17 mouse cellular contexts compared by ENCODE assay signal in the genomic region with DNA sequence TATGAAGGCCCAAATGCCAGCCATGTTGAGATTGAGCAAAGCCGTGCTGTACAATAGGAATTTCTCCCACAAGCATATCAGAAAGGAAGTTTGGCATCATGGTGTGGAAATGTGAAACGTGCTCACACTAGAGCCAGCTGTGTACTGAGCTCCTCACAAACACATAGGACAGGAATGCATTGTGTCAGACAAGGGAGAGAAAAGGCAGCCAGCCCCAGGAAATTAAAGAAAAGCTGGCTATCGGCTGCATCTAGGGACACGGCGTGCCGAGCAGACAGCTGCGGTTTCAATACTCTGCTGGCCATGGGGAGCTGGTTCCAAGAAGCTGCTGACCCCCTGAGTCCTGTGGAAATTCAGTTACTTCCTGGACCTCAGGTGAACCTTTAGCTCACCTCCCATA.
DNase-seq lines count a peak whose midpoint lies in the region; ATAC-seq and TF ChIP-seq lines count a peak whose summit lies in the region.
"Had no signal": no experiment of that assay in that cellular context is flagged by ENCODE, and none has a peak within 500 bp of the region (broad histone marks: within the 10 kb centered on the region; RNA-seq: fewer than 3 reads in every experiment).

No protein-coding gene starts in this region.

- H3K9me3 ChIP-seq in heart, postnatal 0 days (replicated peaks; ENCODE audit: control insufficient read depth, low read length) = no peaks in the 10 kb centered on the region
- H3K9me3 ChIP-seq in limb, embryonic 15.5 days = no peaks in the 10 kb centered on the region
- H3K9me3 ChIP-seq in hindbrain, embryonic 14.5 days (ENCODE audit: control insufficient read depth, low read length) = no peaks in the 10 kb centered on the region
- H3K9me3 ChIP-seq: hindbrain, embryonic 15.5 days; stomach, embryonic 15.5 days had no signal

- ATAC-seq in heart, postnatal 0 days (ENCODE audit: insufficient read depth, low read depth) = peak; percentile 69
- peak; percentile 56 for ATAC-seq in limb, embryonic 15.5 days (ENCODE audit: insufficient number of reproducible peaks, low FRiP score, low TSS enrichment, low read depth)
- no peak for ATAC-seq in hindbrain, embryonic 14.5 days (ENCODE audit: low FRiP score)
- ATAC-seq: CD4-positive, CD25-positive, alpha-beta regulatory T cell, adult 4 months; forebrain, embryonic 16.5 days had no signal

- no peaks in the 10 kb centered on the region for H3K79me2 ChIP-seq in heart, adult 2 months (replicated peaks; ENCODE audit: control insufficient read depth, insufficient read depth, low read length)

- 30% methylated on average over 7 of the region's 7 CpGs for WGBS in heart, postnatal 0 days
- 26% methylated on average over 7 of the region's 7 CpGs for WGBS in heart, adult 2 months
- 54% methylated on average over 7 of the region's 7 CpGs for WGBS in lung, adult 2 months
- WGBS in limb, embryonic 15.5 days = 57% methylated on average over 7 of the region's 7 CpGs
- 78% methylated on average over 7 of the region's 7 CpGs for WGBS in hindbrain, embryonic 14.5 days

- TF ChIP-seq CTCF in heart, postnatal 0 days (IDR thresholded peaks at IDR 0.05; ENCODE audit: low read depth) = no peak
- no peak for TF ChIP-seq CTCF in heart, adult 2 months (IDR thresholded peaks at IDR 0.05)
- no peak for TF ChIP-seq CTCF in lung, adult 2 months (IDR thresholded peaks at IDR 0.05; ENCODE audit: insufficient read depth, low read length)

- no peaks in the 10 kb centered on the region for H3K27me3 ChIP-seq in heart, postnatal 0 days (ENCODE audit: control insufficient read depth, insufficient read depth, low read length)
- no peaks in the 10 kb centered on the region for H3K27me3 ChIP-seq in heart, adult 2 months (ENCODE audit: control insufficient read depth, insufficient read depth, low read length)
- no peaks in the 10 kb centered on the region for H3K27me3 ChIP-seq in limb, embryonic 15.5 days
- H3K27me3 ChIP-seq in hindbrain, embryonic 14.5 days (ENCODE audit: control insufficient read depth, insufficient read depth, low read length) = no peaks in the 10 kb centered on the region
- H3K27me3 ChIP-seq: hindbrain, embryonic 15.5 days; stomach, embryonic 15.5 days had no signal

- TF ChIP-seq EP300 in heart, postnatal 0 days (IDR thresholded peaks at IDR 0.05; ENCODE audit: low read depth) = no peak
- TF ChIP-seq EP300 in heart, adult 2 months (IDR thresholded peaks at IDR 0.05; ENCODE audit: insufficient read depth, low read depth, low read length) = no peak

- H3K4me2 ChIP-seq in heart, postnatal 0 days (ENCODE audit: low read depth, low read length) = no peak overlapping the region
- no peak overlapping the region for H3K4me2 ChIP-seq in limb, embryonic 15.5 days
- no peak overlapping the region for H3K4me2 ChIP-seq in hindbrain, embryonic 14.5 days (replicated peaks)
- H3K4me2 ChIP-seq: hindbrain, embryonic 15.5 days; stomach, embryonic 15.5 days had no signal

- no peak overlapping the region for H3K9ac ChIP-seq in heart, postnatal 0 days (replicated peaks; ENCODE audit: low read depth, low read length)
- H3K9ac ChIP-seq in heart, adult 2 months (ENCODE audit: low read depth, low read length) = no peak overlapping the region
- H3K9ac ChIP-seq in limb, embryonic 15.5 days = no peak overlapping the region
- H3K9ac ChIP-seq in hindbrain, embryonic 14.5 days = no peak overlapping the region
- H3K9ac ChIP-seq: hindbrain, embryonic 15.5 days; liver, embryonic 14.5 days; stomach, embryonic 15.5 days had no signal

- intact Hi-C loops in heart, adult 2 months (cut with DNase I) = no loop called here
- intact Hi-C loops in gastrocnemius, postnatal 14 days (cut with DNase I; ENCODE audit: low total_unique reads) = no loop called here

- no peaks in the 10 kb centered on the region for H3K36me3 ChIP-seq in heart, postnatal 0 days (replicated peaks; ENCODE audit: control insufficient read depth, insufficient read depth, low read length)
- no peaks in the 10 kb centered on the region for H3K36me3 ChIP-seq in heart, adult 2 months (ENCODE audit: control insufficient read depth, insufficient read depth, low read length)
- no peaks in the 10 kb centered on the region for H3K36me3 ChIP-seq in limb, embryonic 15.5 days
- H3K36me3 ChIP-seq in hindbrain, embryonic 14.5 days (replicated peaks; ENCODE audit: control insufficient read depth, insufficient read depth) = no peaks in the 10 kb centered on the region
- H3K36me3 ChIP-seq: hindbrain, embryonic 15.5 days; stomach, embryonic 15.5 days had no signal

- no peak overlapping the region for H3K27ac ChIP-seq in heart, postnatal 0 days (ENCODE audit: low read depth)
- H3K27ac ChIP-seq in heart, adult 2 months = no peak overlapping the region
- peak overlapping the region; percentile 62 for H3K27ac ChIP-seq in limb, embryonic 15.5 days
- H3K27ac ChIP-seq in hindbrain, embryonic 14.5 days = no peak overlapping the region
- H3K27ac ChIP-seq: hindbrain, embryonic 15.5 days; liver, embryonic 14.5 days; stomach, embryonic 15.5 days had no signal

- DNase-seq in heart, postnatal 0 days (ENCODE audit: low spot score) = peak; percentile 41
- no peak for DNase-seq in heart, adult 2 months
- peak; percentile 11 for DNase-seq in lung, postnatal 10 days
- no peak for DNase-seq in lung, adult 2 months
- DNase-seq in gastrocnemius, postnatal 14 days = peak; percentile 49
- DNase-seq in hindbrain, embryonic 14.5 days (ENCODE audit: low spot score) = no peak
- DNase-seq: adrenal gland, postnatal 25 days; cerebellum, adult 9-10 months; kidney, adult 18-20 months; retina, postnatal 1 day; thymus, postnatal 14 days had no signal

- H3K4me1 ChIP-seq in heart, postnatal 0 days (ENCODE audit: control insufficient read depth, insufficient read depth) = peaks cover 3% of the 10 kb centered on the region; the same call in 1 of the 2 replicates
- H3K4me1 ChIP-seq in heart, adult 2 months (ENCODE audit: control insufficient read depth, insufficient read depth, low read length) = no peaks in the 10 kb centered on the region
- H3K4me1 ChIP-seq in lung, adult 2 months (ENCODE audit: control insufficient read depth, insufficient read depth, low read length) = no peaks in the 10 kb centered on the region
- H3K4me1 ChIP-seq in limb, embryonic 15.5 days = no peaks in the 10 kb centered on the region
- H3K4me1 ChIP-seq in hindbrain, embryonic 14.5 days (replicated peaks; ENCODE audit: control insufficient read depth, insufficient read depth, low read length) = no peaks in the 10 kb centered on the region
- H3K4me1 ChIP-seq: stomach, embryonic 15.5 days had no signal

- no peak overlapping the region for H3K4me3 ChIP-seq in heart, postnatal 0 days (ENCODE audit: low read depth, low read length)
- no peak overlapping the region for H3K4me3 ChIP-seq in heart, adult 2 months
- H3K4me3 ChIP-seq in lung, adult 2 months (replicated peaks; ENCODE audit: extremely low read depth, low read depth, low read length) = no peak overlapping the region
- no peak overlapping the region for H3K4me3 ChIP-seq in limb, embryonic 15.5 days
- no peak overlapping the region for H3K4me3 ChIP-seq in hindbrain, embryonic 14.5 days (replicated peaks; ENCODE audit: low read length)
- H3K4me3 ChIP-seq: hindbrain, embryonic 15.5 days; stomach, embryonic 15.5 days had no signal

- TF ChIP-seq POLR2A in heart, adult 2 months (IDR thresholded peaks at IDR 0.05; ENCODE audit: insufficient read depth, low read depth, low read length) = no peak
- TF ChIP-seq POLR2A in lung, adult 2 months (IDR thresholded peaks at IDR 0.05; ENCODE audit: borderline replicate concordance, extremely low read depth, low read depth, low read length) = no peak

Comparison
In these comparisons a context has a peak if more than half of its experiments do, and no peak if none do; other contexts are left out.
1. DNase-seq: peak in heart, postnatal 0 days (single experiment), lung, postnatal 10 days (single experiment) and gastrocnemius, postnatal 14 days (single experiment); none in heart, adult 2 months (0 of 2), lung, adult 2 months (single experiment) and hindbrain, embryonic 14.5 days (single experiment).